In genomic region chr15:102141120-102141519, GRCm38 (mm10) we compare ENCODE assay signal across 31 mouse cellular contexts. TPM values are rescaled to one million over a fixed set of nuclear protein-coding genes. Genes with fewer than 3 reads are reported as not detected.
"Had no signal": no experiment of that assay in that cellular context is flagged by ENCODE, and none has a peak within 500 bp of the region (broad histone marks: within the 10 kb centered on the region; RNA-seq: fewer than 3 reads in every experiment).

No protein-coding gene starts in this region.

- H3K9me3 ChIP-seq: embryonic facial prominence, embryonic 10.5 days; embryonic facial prominence, embryonic 12.5 days; embryonic facial prominence, embryonic 13.5 days; embryonic facial prominence, embryonic 15.5 days; forebrain, embryonic 10.5 days; forebrain, embryonic 12.5 days; forebrain, embryonic 13.5 days; forebrain, embryonic 15.5 days; heart, embryonic 10.5 days had no signal

- H3K27ac ChIP-seq: embryonic facial prominence, embryonic 10.5 days; embryonic facial prominence, embryonic 12.5 days; embryonic facial prominence, embryonic 13.5 days; embryonic facial prominence, embryonic 15.5 days; forebrain, embryonic 10.5 days; forebrain, embryonic 12.5 days; forebrain, embryonic 13.5 days; forebrain, embryonic 15.5 days; gastrocnemius, adult 2 months; heart, adult 2 months; heart, embryonic 10.5 days had no signal

- H3K4me3 ChIP-seq: embryonic facial prominence, embryonic 10.5 days; embryonic facial prominence, embryonic 12.5 days; embryonic facial prominence, embryonic 13.5 days; embryonic facial prominence, embryonic 15.5 days; erythroblast, embryonic 14.5 days; forebrain, embryonic 10.5 days; forebrain, embryonic 12.5 days; forebrain, embryonic 13.5 days; forebrain, embryonic 15.5 days; gastrocnemius, adult 2 months; heart, adult 2 months; heart, embryonic 10.5 days had no signal

- H3K36me3 ChIP-seq: embryonic facial prominence, embryonic 10.5 days; embryonic facial prominence, embryonic 12.5 days; embryonic facial prominence, embryonic 13.5 days; embryonic facial prominence, embryonic 15.5 days; forebrain, embryonic 10.5 days; forebrain, embryonic 12.5 days; forebrain, embryonic 15.5 days; heart, embryonic 10.5 days had no signal

- H3K4me2 ChIP-seq: embryonic facial prominence, embryonic 12.5 days; embryonic facial prominence, embryonic 13.5 days; embryonic facial prominence, embryonic 15.5 days; forebrain, embryonic 12.5 days; forebrain, embryonic 13.5 days; forebrain, embryonic 15.5 days had no signal

- DNase-seq: cerebellum, adult 9-11 months; cerebellum, postnatal 10 days; cerebellum, postnatal 14 days; cerebellum, postnatal 25 days; cerebellum, postnatal 36 days; embryo, embryonic 11 days; forebrain, postnatal 0 days; gastrocnemius, adult 2 months; gastrocnemius, postnatal 10 days; gastrocnemius, postnatal 14 days; gastrocnemius, postnatal 25 days; gastrocnemius, postnatal 36 days; heart, adult 11 months; heart, adult 18-20 months; heart, adult 2 months had no signal

- H3K9ac ChIP-seq: embryonic facial prominence, embryonic 12.5 days; embryonic facial prominence, embryonic 13.5 days; embryonic facial prominence, embryonic 15.5 days; forebrain, embryonic 12.5 days; forebrain, embryonic 13.5 days; forebrain, embryonic 15.5 days; forebrain, postnatal 0 days had no signal

RNA-seq across cellular contexts. Expression of gene Igfbp6, which starts 3.0 kb away (rescaled TPM):
- total RNA-seq: common myeloid progenitor, adult 5-6 weeks; granulocyte monocyte progenitor cell, adult 5-6 weeks had no signal
- polyA plus RNA-seq: embryonic facial prominence, embryonic 11.5 days; forebrain, embryonic 11.5 days had no signal

RNA-seq across cellular contexts. Expression of gene Soat2, which starts 9.2 kb away (rescaled TPM):
- total RNA-seq: heart, adult 18-20 months had no signal
- polyA plus RNA-seq: embryonic facial prominence, embryonic 11.5 days; embryonic facial prominence, embryonic 13.5 days; forebrain, embryonic 11.5 days; forebrain, embryonic 14.5 days; forebrain, embryonic 15.5 days; forebrain, embryonic 16.5 days had no signal

RNA-seq across cellular contexts. Expression of gene Tns2, which starts 40.9 kb away (rescaled TPM):
- total RNA-seq: common myeloid progenitor, adult 5-6 weeks; granulocyte monocyte progenitor cell, adult 5-6 weeks had no signal
